Mouse (Mus musculus) cerebellum, adult 11-12 months (tissue): ENCODE measurements around the gene Nes.

Source experiments
- DNase-seq: peaks from one replicate; pipeline ENCODE4 v3.0.0; 2022

Gene Nes

GRCm38 (mm10) chr3:87970939-87971488 is at the start of gene Nes:
Gene Nes, plus strand, starts transcription at chr3:87971078.
- DNase-seq = no peak

GRCm38 (mm10) chr3:87924996-87925395 is 45.9 kb upstream of the Nes start:
- DNase-seq = no peak

GRCm38 (mm10) chr3:87927452-87927851 is 43.4 kb upstream of the Nes start:
- no peak for DNase-seq

- no peak for DNase-seq
Observed at GRCm38 (mm10) chr3:87929341-87930077, 41.4 kb upstream of the Nes start.

GRCm38 (mm10) chr3:87930078-87930795 is 40.6 kb upstream of the Nes start, which contains the start of the genes Isg20l2 and Rrnad1:
Gene Isg20l2, plus strand, starts transcription at chr3:87930314.
Gene Rrnad1, minus strand, starts transcription at chr3:87930717.
- DNase-seq = peak; percentile 97

GRCm38 (mm10) chr3:87934026-87934425 is 36.9 kb upstream of the Nes start:
- no peak for DNase-seq

- DNase-seq = no peak
Observed at GRCm38 (mm10) chr3:87934501-87934900, 36.4 kb upstream of the Nes start.

GRCm38 (mm10) chr3:87935201-87935600 is 35.7 kb upstream of the Nes start:
- no peak for DNase-seq

- DNase-seq = peak; percentile 58
Observed at GRCm38 (mm10) chr3:87935776-87936175, 35.1 kb upstream of the Nes start.

- no peak for DNase-seq
Observed at GRCm38 (mm10) chr3:87940611-87941010, 30.3 kb upstream of the Nes start.

GRCm38 (mm10) chr3:87942471-87942870 is 28.4 kb upstream of the Nes start:
- DNase-seq = no peak

- no peak for DNase-seq
Observed at GRCm38 (mm10) chr3:87943586-87943985, 27.3 kb upstream of the Nes start.

GRCm38 (mm10) chr3:87944838-87945600 is 25.9 kb upstream of the Nes start:
- DNase-seq = no peak

GRCm38 (mm10) chr3:87945781-87946540 is 24.9 kb upstream of the Nes start:
- no peak for DNase-seq

- no peak for DNase-seq
Observed at GRCm38 (mm10) chr3:87946541-87946860, 24.4 kb upstream of the Nes start.

GRCm38 (mm10) chr3:87947056-87947810 is 23.6 kb upstream of the Nes start:
- DNase-seq = no peak

GRCm38 (mm10) chr3:87947811-87948199 is 23.1 kb upstream of the Nes start:
- no peak for DNase-seq

- DNase-seq = no peak
Observed at GRCm38 (mm10) chr3:87948378-87949265, 22.3 kb upstream of the Nes start, which contains the start of gene Crabp2. Gene Crabp2, plus strand, starts transcription at chr3:87948666.

GRCm38 (mm10) chr3:87949266-87949954 is 21.5 kb upstream of the Nes start:
- DNase-seq = no peak

- no peak for DNase-seq
Observed at GRCm38 (mm10) chr3:87949955-87950515, 20.8 kb upstream of the Nes start.
